Mouse (Mus musculus) E14TG2a.4 (cell line): ENCODE results near the gene Tnfrsf1a.

Experiments
- CTCF ChIP-seq: conservative IDR thresholded peaks from 2 replicates; pipeline ENCODE4 v1.5.1; 2014; ENCODE audit warnings: low read length
- NANOG ChIP-seq: IDR thresholded peaks from 2 replicates; pipeline ENCODE4 v1.6.1; 2014; ENCODE audit warnings: borderline replicate concordance, low read length, mixed read lengths
- POU5F1 ChIP-seq: IDR thresholded peaks from 2 replicates; pipeline ENCODE4 v1.6.1; 2014; ENCODE audit warnings: low read length, borderline replicate concordance

DNA sequence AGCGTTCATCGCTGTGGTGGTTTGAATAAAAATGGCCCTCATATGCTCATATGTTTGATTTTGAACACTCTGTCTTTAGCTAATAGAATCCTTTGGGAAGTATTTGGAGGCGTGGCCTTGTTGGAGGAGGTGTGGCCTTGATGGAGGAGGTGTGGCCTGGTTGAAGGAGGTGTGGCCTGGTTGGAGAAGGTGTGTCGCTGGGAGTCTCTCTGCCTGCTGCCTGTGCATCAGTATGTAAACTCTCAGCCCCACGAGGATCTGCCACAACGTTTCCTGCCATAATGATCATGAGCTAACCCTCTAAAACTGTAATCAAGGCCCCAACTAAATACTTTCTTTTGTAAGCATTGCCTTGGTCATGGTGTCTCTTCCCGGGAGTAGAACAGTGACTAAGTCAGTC is 58.1 kb downstream of the Tnfrsf1a start:
- TF ChIP-seq CTCF (no peak), POU5F1 (no peak), NANOG (no peak)
